Mouse (Mus musculus) lung, embryonic 15.5 days (tissue): ENCODE results near the gene G6pc3. TPM values are rescaled to one million over a fixed set of nuclear protein-coding genes. Genes with fewer than 3 reads are reported as not detected.

ENCODE experiments used
- ATAC-seq: fragments of 200-750 bp; cut with Nextera tagmentation; 2 replicates; pipeline ENCODE4 v1.8.0; 2017; ENCODE audit warnings: moderate number of reproducible peaks, borderline replicate concordance; ENCODE audit not compliant: low FRiP score, low TSS enrichment; ENCODE audit errors: extremely low read depth
- H3K27ac ChIP-seq: fragments of 300-500 bp; sonication (generic); 2 replicates; pipeline ENCODE4 v1.5.1; 2015; ENCODE audit warnings: moderate library complexity, mild to moderate bottlenecking, inconsistent platforms
- H3K27me3 ChIP-seq: fragments of 300-500 bp; sonication (generic); 2 replicates; pipeline ENCODE4 v1.6.1; 2015; ENCODE audit warnings: inconsistent platforms
- H3K36me3 ChIP-seq: fragments of 300-500 bp; sonication (generic); 2 replicates; pipeline ENCODE4 v1.6.1; 2015; ENCODE audit warnings: inconsistent platforms
- H3K4me1 ChIP-seq: fragments of 300-500 bp; sonication (generic); 2 replicates; pipeline ENCODE4 v1.6.1; 2015; ENCODE audit warnings: inconsistent platforms
- H3K4me2 ChIP-seq: fragments of 300-500 bp; sonication (generic); 2 replicates; pipeline ENCODE4 v1.6.1; 2015; ENCODE audit warnings: inconsistent platforms, mild to moderate bottlenecking, moderate library complexity
- H3K4me3 ChIP-seq: fragments of 300-500 bp; sonication (generic); 2 replicates; pipeline ENCODE4 v1.5.1; 2015; ENCODE audit warnings: mild to moderate bottlenecking, inconsistent platforms
- H3K9ac ChIP-seq: fragments of 300-500 bp; sonication (generic); 2 replicates; pipeline ENCODE4 v1.6.1; 2015; ENCODE audit warnings: inconsistent platforms
- H3K9me3 ChIP-seq: fragments of 300-500 bp; sonication (generic); 2 replicates; pipeline ENCODE4 v1.6.1; 2016; ENCODE audit warnings: inconsistent platforms
- WGBS: fragments of 180-500 bp; shearing (Covaris S2); methylation state at CpG from one replicate; pipeline ENCODE4 v1.1.7; 2015; 5-methylcytosine and 5-hydroxymethylcytosine counted together
- polyA plus RNA-seq: library from polyadenylated mRNA; unstranded; fragments of >200 nt; fragmentation: Nextera tagmentation; extraction: Ambion mirVana; gene quantifications from 2 replicates; pipeline ENCODE4 v1.2.1, GENCODE M21; 2015

G6pc3 gene
- polyA plus RNA-seq, 1 experiment from 2014 or later, result 33.3 TPM

DNA sequence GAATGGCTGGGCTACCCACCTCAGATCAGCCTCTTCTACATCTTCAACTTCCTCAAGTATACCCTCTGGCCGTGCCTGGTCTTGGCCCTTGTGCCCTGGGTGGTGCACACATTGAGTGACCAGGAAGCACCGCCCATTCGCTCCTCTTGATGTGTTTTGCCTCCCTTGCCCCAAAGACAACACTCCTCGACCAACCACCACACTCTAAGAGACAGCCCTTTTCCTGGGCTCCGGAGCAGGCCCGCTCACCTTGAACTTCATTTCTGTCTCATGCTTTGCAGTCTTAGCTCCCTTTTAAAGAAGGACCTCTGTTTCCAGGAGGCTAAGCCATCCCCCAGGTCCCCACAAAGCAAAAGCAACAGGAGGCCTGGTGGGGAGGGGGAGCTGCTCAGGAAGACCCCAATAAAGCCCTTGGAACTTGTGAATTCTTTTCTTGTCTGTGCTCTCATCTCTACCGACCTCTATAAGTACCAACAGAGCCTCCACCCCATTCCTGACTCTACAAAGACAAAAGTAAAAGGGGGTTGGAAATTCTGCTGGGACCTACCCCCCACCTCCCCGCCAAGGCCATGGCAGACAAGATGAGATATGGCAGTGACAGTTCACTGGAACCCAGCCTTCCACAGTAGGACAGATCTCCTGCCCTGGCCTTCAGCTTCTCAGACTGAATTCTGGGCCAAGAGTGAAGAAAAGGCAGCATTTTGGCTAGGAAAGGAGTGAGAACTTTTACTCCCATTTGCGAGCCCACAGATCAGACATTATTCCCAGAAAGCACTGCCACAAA is 4.4 kb downstream of the G6pc3 start:
- WGBS, result 82% methylated on average over 9 of the region's 9 CpGs
- ATAC-seq, result no peak
- Histone ChIP-seq H3K36me3 (peaks cover 56% of the 10 kb centered on the region), H3K4me1 (peaks cover 28% of the 10 kb centered on the region), H3K9me3 (no peaks in the 10 kb centered on the region), H3K27me3 (no peaks in the 10 kb centered on the region), H3K4me3 (no peak overlapping the region), H3K9ac (no peak overlapping the region), H3K27ac (no peak overlapping the region), H3K4me2 (no peak overlapping the region)

DNA sequence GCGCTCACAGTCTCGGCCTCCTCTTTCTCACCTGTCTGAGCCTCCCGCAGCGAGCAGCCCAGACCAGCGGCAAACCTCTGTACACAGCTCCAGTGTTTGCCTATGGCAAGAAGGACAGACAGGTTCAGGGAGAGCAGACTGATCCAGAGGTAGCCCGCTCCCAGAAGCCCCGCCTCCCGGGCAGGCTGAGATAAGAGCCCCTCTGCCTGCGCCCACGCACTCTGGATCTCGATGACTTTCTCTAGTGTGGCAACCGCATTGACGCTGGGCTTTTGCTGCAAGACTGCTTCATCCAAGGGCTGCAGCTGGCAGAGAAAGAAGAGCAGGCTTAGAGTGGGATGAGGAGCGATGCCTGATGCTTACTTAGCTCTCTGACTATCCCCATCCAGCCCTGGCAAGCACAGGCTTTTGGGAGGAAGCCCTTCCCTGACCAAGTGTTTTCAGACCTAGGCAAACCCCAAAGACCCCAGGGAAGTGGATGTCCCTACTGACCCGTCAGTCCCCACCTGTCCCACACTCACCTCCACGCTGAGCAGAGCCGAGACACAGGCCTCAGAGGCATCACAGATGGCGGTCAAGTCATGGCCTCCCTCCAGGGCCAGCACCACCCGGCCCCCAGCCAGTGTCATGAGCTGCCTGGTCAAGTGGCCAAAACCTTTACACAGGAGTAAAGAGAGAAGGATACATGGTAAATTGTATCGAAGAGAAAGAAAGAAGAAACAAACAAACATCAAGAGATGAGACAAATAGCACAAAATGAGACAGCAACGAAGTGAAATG is 6.8 kb downstream of the G6pc3 start:
- ATAC-seq, result peak; percentile 33; the same call in 1 of the 2 replicates
- no peaks in the 10 kb centered on the region for H3K27me3 ChIP-seq
- peaks cover 10% of the 10 kb centered on the region for H3K4me1 ChIP-seq

DNA sequence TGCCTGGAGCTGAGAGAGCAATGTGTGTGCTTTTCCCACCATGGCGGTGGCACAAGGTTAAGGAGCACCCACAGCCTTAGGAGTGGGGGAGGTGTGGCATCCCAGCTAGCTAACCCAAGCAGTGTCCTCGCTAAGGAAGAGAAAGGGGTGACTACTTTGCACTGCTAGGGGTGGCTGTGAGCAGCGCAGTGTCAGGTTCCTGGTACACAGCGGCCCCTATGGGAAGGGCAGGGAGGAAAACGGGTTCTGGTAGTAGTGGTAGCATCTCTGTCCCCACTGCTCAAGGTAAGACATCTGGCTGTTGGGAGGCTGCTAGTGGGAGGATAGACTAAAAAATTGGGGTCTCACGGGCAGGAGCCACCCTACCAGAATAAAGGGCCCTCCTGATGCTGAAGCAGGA is 8.8 kb downstream of the G6pc3 start:
- Histone ChIP-seq H3K27ac (no peak overlapping the region), H3K4me1 (peaks cover 8% of the 10 kb centered on the region; the same call in 1 of the 2 replicates), H3K4me3 (no peak overlapping the region), H3K27me3 (no peaks in the 10 kb centered on the region), H3K9me3 (no peaks in the 10 kb centered on the region), H3K9ac (no peak overlapping the region), H3K36me3 (peaks cover 93% of the 10 kb centered on the region), H3K4me2 (no peak overlapping the region)
- ATAC-seq, result no peak
- 65% methylated on average over 6 of the region's 6 CpGs for WGBS

More for the DNA sequence above, 6.8 kb downstream of the G6pc3 start:
- Histone ChIP-seq H3K4me2 (no peak overlapping the region; the same call in 1 of the 2 replicates), H3K27ac (0 out of 2 replicates have a peak overlapping the region, but pooled peaks have one; percentile 18), H3K9me3 (no peaks in the 10 kb centered on the region), H3K9ac (no peak overlapping the region), H3K36me3 (peaks cover 79% of the 10 kb centered on the region), H3K4me3 (no peak overlapping the region)
- WGBS, result 65% methylated on average over 21 of the region's 21 CpGs

DNA sequence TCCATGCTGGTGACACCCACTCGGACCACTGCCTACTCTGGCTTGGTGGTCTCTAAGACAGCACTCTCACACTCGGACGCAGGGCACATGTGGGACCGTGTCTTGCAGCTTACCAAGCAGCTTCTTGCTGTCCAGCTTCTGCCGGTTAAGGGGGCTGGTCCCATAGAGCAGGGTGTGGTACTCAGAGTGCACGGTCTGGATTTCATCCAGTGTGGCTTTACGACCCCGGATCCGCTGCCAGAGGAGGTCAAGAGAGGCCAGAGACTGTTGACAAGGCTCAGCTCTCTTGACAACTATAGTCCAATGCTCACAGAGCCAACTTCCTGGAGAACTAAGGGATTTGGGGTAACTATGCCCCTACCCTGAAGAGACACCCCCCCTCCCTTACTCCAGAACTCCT is 10.4 kb downstream of the G6pc3 start:
- Histone ChIP-seq H3K27me3 (no peaks in the 10 kb centered on the region), H3K4me2 (no peak overlapping the region), H3K9me3 (no peaks in the 10 kb centered on the region), H3K4me3 (no peak overlapping the region), H3K36me3 (peaks cover 94% of the 10 kb centered on the region), H3K9ac (no peak overlapping the region), H3K4me1 (peaks cover 8% of the 10 kb centered on the region; the same call in 1 of the 2 replicates), H3K27ac (no peak overlapping the region)
- ATAC-seq, result no peak
- 52% methylated on average over 9 of the region's 9 CpGs for WGBS

DNA sequence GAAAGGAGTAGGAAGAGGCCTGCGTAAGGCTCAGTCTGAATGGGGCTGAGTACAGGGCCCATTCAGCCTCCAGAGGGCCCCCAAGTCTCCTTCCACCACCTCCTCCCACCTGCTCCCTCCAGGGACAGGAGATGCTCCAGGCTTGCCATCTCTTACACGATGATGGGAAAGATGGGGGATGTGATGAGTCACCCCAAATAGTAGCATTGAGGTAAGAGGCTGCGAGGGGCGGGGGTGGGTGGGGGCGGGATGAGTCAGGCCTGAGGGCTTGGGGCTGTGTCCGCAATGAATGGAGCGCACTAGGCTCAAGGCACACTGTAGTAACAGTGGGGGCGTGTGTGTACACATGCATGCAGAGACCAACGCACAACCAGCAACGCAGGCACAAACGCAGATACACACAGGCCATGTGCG is 12.0 kb downstream of the G6pc3 start:
- Histone ChIP-seq H3K9me3 (no peaks in the 10 kb centered on the region), H3K27me3 (no peaks in the 10 kb centered on the region), H3K4me1 (peaks cover 1% of the 10 kb centered on the region; the same call in 1 of the 2 replicates), H3K27ac (no peak overlapping the region), H3K4me3 (no peak overlapping the region), H3K36me3 (peaks cover 89% of the 10 kb centered on the region), H3K4me2 (no peak overlapping the region), H3K9ac (no peak overlapping the region)
- WGBS, result 80% methylated on average over 12 of the region's 12 CpGs
- no peak for ATAC-seq

DNA sequence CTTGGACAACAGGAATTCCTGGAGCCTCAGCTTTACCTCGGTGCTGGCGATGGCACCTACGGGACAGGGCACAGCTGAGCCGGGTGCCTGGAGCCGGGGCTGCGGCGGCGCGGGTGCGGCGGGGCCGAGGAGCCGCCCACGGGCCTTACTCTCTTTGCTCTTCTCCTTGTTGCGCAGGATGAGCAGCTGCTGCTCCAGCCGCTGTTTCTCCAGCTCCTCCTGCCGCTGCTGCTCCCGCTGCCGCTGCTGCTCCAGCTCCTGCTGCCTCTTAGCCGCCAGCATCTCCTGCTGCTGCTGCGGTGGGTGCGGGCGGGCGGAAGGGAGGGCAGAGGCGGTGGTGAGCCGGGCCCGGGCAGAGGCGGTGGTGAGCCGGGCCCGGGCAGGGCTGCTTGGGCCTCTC is 17.1 kb downstream of the G6pc3 start:
- no peak overlapping the region for H3K27ac ChIP-seq
- H3K36me3 ChIP-seq, result peaks cover 43% of the 10 kb centered on the region
- 64% methylated on average over 26 of the region's 30 CpGs for WGBS
- no peaks in the 10 kb centered on the region for H3K27me3 ChIP-seq
- no peak overlapping the region for H3K4me3 ChIP-seq
- no peaks in the 10 kb centered on the region for H3K9me3 ChIP-seq
- no peak overlapping the region for H3K9ac ChIP-seq
- no peak overlapping the region for H3K4me2 ChIP-seq
- peaks cover 48% of the 10 kb centered on the region for H3K4me1 ChIP-seq
- no peak for ATAC-seq

DNA sequence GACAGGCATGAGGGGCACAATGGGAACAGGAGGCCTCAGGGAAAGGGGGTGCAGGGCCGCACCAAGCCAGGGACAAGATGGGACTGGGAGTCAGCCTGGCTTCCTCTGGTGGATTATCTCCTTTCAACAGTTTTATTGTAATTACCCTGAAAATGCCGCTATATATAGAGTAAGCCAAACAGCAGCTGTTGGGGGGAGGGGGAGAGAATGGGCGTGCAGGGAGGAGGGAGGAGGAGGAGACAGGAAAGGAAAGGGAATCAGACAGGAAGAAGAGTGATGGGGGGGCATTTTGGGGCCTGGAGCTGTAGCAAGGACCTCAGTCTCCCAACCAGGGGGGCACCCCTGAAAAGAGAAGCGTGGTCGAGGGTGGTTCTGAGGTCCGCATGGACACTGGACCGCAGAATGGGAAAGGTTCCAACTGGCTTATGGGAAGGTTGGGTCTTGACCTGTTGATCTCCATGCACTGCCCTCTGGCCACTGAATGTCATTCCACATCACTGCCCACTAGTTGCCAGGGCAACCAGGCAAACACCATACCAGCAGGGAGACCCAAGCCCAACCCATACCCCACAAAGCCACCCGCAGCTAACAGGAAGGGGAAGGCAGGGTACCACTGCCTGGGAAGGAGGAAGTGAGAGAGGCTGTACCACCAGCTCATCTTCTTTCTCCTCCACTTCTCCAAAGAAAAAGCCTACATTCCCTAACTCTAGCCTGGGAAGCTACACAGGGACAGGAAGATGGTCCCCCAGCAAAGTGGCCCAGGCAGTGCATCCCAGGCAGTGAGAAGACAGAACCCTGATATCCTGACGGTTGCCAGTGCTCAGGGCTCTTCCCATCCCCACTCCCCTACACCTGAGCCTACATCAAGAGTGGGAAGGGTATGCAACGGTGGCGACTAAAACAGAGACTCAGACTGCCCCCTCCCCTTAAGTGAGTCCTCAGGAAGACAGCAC is 18.7 kb downstream of the G6pc3 start:
- ATAC-seq, result 0 out of 2 replicates have a peak, but pooled peaks have one; percentile 8

DNA sequence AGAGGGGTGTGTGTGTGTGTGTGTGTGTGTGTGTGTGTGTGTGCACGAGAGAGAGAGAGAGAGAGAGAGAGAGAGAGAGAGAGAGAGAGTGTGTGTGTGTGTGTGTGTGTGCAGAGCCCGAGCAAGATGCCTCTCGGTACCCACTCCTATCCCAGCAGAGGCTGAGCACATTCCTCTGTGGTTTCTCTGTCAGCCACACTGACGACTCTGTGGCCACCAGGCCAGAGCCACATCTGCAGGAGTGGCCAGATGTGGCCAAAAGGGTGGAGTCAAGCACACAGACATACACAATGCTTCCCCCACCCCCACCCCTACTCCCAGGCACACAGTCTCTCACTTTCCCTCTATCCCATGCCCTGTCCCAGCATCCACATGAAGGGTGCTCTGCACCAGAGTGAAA is 19.4 kb downstream of the G6pc3 start:
- no peaks in the 10 kb centered on the region for H3K9me3 ChIP-seq
- H3K4me3 ChIP-seq, result no peak overlapping the region
- no peak overlapping the region for H3K4me2 ChIP-seq
- ATAC-seq, result no peak
- WGBS, result no CpG with 5 or more reads among the region's 4 CpGs
- no peak overlapping the region for H3K9ac ChIP-seq
- peaks cover 67% of the 10 kb centered on the region for H3K4me1 ChIP-seq
- H3K36me3 ChIP-seq, result peaks cover 21% of the 10 kb centered on the region
- H3K27me3 ChIP-seq, result no peaks in the 10 kb centered on the region
- H3K27ac ChIP-seq, result peak overlapping the region; percentile 77; the same call in 1 of the 2 replicates

More for the DNA sequence above, 18.7 kb downstream of the G6pc3 start:
- H3K36me3 ChIP-seq, result peaks cover 27% of the 10 kb centered on the region
- no peaks in the 10 kb centered on the region for H3K27me3 ChIP-seq
- peak overlapping the region; percentile 34 for H3K4me2 ChIP-seq
- no peak overlapping the region for H3K4me3 ChIP-seq
- peak overlapping the region; percentile 77 for H3K27ac ChIP-seq
- H3K4me1 ChIP-seq, result peaks cover 61% of the 10 kb centered on the region
- H3K9ac ChIP-seq, result peak overlapping the region; percentile 27
- WGBS, result 40% methylated on average over 11 of the region's 11 CpGs
- H3K9me3 ChIP-seq, result no peaks in the 10 kb centered on the region

DNA sequence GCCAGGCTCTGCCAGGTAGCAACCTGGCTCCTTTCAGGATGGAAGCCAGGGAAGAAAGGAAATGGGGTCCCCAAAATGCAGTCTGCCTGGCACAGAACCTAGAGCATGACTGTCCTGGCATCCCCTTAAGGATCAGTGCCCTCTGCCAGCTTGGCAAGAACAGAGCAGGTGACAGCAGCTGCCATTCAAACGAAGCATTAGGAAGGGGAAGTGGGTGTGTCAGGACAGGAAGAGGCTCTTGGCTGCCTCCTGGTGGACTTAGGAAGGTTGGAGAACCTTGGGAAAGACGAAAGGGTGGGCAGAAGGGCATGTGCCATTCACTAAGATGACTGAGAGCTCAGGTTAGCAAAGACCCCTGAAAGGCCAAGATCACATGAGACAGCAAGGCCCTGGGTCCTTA is 20.3 kb downstream of the G6pc3 start:
- ATAC-seq, result no peak
- no peak overlapping the region for H3K4me2 ChIP-seq
- 42% methylated on average over 2 of the region's 2 CpGs for WGBS
- no peak overlapping the region for H3K9ac ChIP-seq
- H3K36me3 ChIP-seq, result peaks cover 13% of the 10 kb centered on the region; the same call in 1 of the 2 replicates
- peaks cover 76% of the 10 kb centered on the region for H3K4me1 ChIP-seq
- H3K27ac ChIP-seq, result no peak overlapping the region
- H3K27me3 ChIP-seq, result no peaks in the 10 kb centered on the region
- no peak overlapping the region for H3K4me3 ChIP-seq
- H3K9me3 ChIP-seq, result no peaks in the 10 kb centered on the region

DNA sequence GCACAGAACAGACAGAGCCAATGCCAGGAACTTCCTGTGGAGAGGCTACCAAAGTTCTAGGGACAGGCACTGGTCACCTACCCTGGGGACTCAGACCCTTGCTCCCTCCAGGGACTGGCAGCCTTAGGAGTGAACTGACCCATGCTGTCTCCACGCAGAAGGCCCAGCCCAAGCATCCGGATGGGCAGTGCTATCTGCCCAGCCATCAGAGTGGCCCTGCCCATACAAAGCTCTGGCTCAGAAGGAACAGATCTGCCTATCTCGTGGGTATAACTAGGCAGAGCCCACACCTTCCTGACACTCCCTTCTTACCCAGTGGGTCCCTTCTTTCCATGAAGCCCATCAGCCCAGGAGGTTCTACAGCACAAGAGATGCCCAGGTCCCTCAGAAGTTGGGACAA is 20.8 kb downstream of the G6pc3 start:
- WGBS, result 62% methylated on average over 3 of the region's 3 CpGs
- ATAC-seq, result no peak
- H3K4me1 ChIP-seq, result peaks cover 81% of the 10 kb centered on the region

DNA sequence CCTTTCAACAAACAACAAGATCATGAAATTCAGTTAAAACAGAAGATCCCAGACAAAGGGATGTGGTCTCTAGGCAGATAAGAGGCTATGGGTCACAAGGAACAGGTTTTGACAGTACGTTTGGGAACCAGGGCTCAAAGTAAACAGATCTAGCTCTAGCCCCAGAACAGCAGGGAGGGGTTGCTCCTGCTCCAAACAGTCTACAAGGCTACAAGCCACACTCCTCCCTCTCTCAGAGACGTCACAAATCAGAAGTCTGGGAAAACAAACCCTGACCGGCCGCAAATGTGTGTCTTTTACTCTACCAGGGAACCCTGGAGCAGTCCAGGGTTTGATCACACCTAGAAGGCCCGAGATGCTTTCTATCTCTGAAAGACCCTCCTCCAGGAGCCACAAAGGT is 21.6 kb downstream of the G6pc3 start:
- whole genome bisulfite sequencing, result 26% methylated on average over 5 of the region's 5 CpGs
- no peak overlapping the region for H3K4me3 ChIP-seq
- H3K27me3 ChIP-seq, result no peaks in the 10 kb centered on the region
- H3K4me1 ChIP-seq, result peaks cover 89% of the 10 kb centered on the region
- H3K4me2 ChIP-seq, result no peak overlapping the region
- no peak overlapping the region for H3K27ac ChIP-seq
- ATAC-seq, result no peak
- no peak overlapping the region for H3K9ac ChIP-seq
- H3K9me3 ChIP-seq, result no peaks in the 10 kb centered on the region
- peaks cover 6% of the 10 kb centered on the region; the same call in 1 of the 2 replicates for H3K36me3 ChIP-seq

More for the DNA sequence above, 20.8 kb downstream of the G6pc3 start:
- Histone ChIP-seq H3K36me3 (peaks cover 10% of the 10 kb centered on the region; the same call in 1 of the 2 replicates), H3K9me3 (no peaks in the 10 kb centered on the region), H3K9ac (no peak overlapping the region), H3K4me2 (no peak overlapping the region), H3K4me3 (no peak overlapping the region), H3K27ac (no peak overlapping the region), H3K27me3 (no peaks in the 10 kb centered on the region)
